Mouse (Mus musculus): ENCODE data around the gene Pla2g15. TPM values are rescaled to one million over a fixed set of nuclear protein-coding genes. Genes with fewer than 3 reads are reported as not detected.

Gene Pla2g15
- 6.0 TPM for total RNA-seq (2023)

DNA sequence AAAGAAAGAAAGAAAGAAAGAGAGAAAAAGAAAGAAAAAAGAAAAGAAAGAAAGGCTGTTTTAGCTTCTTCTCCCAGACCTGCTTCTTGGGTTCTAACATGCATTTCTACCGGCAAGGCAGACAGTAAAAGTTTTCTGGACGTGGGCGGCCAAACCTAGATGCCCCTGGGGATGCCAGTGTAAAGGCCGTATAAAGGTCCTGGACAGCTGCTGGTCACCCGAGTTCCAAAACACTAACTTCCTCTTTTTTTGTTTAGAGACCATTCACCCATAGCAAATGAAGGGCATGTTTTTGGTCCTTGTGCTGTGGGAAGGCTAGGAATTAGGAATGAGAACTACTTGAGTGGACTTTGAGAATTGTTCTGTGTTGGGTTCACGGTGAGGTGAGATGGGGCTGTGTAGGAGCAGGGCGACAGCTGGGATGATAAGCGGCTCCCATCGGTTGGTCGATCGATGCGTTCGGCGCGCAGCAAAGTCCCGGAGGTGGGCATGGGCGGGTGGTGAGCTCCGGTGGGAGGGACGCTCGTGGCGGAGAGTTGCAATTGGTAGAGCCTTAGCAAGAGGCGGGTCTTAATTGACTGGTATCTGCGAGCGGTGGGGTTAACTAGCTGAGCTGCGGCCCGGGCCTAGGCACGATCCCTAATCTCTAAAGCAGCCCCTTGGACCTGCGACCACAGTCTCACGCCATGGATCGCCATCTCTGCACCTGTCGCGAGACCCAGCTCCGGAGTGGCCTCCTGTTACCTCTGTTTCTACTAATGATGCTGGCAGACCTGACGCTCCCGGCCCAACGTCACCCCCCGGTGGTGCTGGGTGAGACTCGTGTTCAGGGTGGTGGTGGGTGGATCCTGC lies at the start of gene Pla2g15:
Gene Pla2g15 (plus strand): TSS at position 599 of the 852 bp plus-strand sequence.

DNA sequence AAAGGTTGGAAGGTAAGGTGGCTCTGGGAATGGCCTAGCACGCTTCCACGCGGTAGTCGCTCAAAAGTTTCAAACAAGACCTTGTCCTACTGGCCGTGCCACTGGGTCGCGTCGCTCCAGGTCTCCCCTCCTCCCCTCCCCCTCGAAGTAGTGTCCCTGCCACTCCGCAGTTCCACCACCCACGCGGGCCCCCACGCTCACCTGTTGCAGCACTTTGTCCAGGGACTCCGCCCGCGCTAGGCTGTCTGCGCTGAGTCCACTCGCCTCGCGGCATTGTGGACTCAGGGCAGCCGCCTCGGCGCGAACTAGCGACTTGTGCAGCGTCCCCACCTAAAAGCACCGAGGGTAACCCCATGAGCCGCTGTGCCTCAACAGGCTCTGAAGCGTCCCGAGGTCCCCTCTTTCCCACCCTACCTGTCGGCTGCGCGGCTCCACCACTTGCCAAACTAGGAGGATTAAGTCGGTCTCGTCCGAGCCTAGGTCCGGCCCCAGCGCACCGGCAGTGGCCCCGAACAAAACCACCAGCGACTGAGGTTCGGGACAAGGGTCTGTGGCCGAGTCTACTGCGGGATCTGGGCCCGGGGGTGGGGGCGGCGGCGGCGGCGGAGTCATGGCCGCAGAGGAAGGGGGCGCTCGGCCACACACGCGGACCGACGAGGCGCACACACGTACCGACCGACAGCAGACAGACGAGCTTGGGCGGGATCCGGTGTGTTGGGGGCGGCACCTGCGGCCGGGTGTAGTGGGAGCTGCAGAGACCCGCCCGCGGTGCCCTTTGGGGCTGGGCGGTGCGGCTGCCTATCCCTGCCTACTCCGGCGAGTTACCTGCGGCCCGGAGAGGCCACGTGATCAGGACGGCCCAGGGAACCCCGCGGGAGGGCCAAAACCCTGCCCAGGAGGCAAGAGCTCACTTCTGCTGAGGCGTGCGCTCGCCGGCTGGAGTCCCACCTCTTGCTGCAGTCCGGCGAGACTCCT lies 13.8 kb upstream of the Pla2g15 start, which contains the start of gene Esrp2:
Gene Esrp2 (minus strand): TSS at position 819 of the 975 bp plus-strand sequence.

GRCm38 (mm10) chr8:106168356-106169016 lies 18.3 kb downstream of the Pla2g15 start, which contains the start of gene Slc7a6:
Slc7a6 (plus strand) TSS chr8:106168857.

DNA sequence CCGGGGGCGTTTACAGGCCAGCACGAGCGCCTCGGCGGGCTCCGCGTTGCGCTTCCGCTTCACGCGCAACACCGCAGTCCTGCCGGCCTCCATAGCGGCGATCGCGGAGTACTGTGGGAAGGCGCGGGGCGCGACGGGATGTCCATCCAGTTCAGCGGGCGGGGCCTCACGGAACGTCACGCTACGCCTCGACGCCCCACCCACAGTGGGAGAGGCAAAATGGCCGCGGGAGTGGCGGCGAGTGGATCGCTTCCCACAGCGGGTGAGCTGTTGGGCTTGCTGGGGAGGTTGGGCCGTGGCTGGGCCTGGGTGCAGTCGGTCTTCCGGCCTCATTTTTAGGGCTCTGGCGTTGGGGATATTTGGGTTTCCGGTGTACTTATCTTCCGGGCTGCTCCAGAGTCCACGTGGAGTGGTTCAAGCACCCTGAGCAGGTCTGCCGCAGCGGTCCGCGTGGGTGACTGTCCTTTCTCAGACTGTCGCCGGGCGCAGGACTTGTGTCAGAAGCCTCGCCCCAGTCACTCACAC lies 60.7 kb downstream of the Pla2g15 start, which contains the start of the genes Slc7a6os and Prmt7:
Gene Slc7a6os (minus strand): TSS at position 115 of the 525 bp plus-strand sequence.
Gene Prmt7 (plus strand): TSS at position 116 of the 525 bp plus-strand sequence.

Other genes with a start within 250 kb of the Pla2g15 start
- 20.7 TPM for gene Pskh1, start 250.0 kb upstream of the Pla2g15 start, total RNA-seq (2023)
- 3.0 TPM for gene Ctrl, start 216.5 kb upstream of the Pla2g15 start, total RNA-seq (2023)
- gene Psmb10, start 212.0 kb upstream of the Pla2g15 start, total RNA-seq (2023): 130 TPM
- not detected for gene Lcat, start 207.0 kb upstream of the Pla2g15 start, total RNA-seq (2023)
- gene Slc12a4, start 184.3 kb upstream of the Pla2g15 start, total RNA-seq (2023): 14.6 TPM
- gene Dpep3, start 171.0 kb upstream of the Pla2g15 start, total RNA-seq (2023): not detected
- 10.1 TPM for gene Dus2, start 159.1 kb upstream of the Pla2g15 start, total RNA-seq (2023)
- not detected for gene Dpep2nb, start 144.4 kb upstream of the Pla2g15 start, total RNA-seq (2023)
- gene Ddx28, start 138.5 kb upstream of the Pla2g15 start, total RNA-seq (2023): 5.2 TPM
- gene Nfatc3, start 91.6 kb upstream of the Pla2g15 start, total RNA-seq (2023): 198 TPM
- 1.0 TPM for gene Esrp2, start 13.4 kb upstream of the Pla2g15 start, total RNA-seq (2023)
- gene Slc7a6, start 18.5 kb downstream of the Pla2g15 start, total RNA-seq (2023): 49.9 TPM
- 66.5 TPM for gene Slc7a6os, start 60.5 kb downstream of the Pla2g15 start, total RNA-seq (2023)
- gene Prmt7, start 60.5 kb downstream of the Pla2g15 start, total RNA-seq (2023): 26.6 TPM
- gene Smpd3, start 187.6 kb downstream of the Pla2g15 start, total RNA-seq (2023): 0.41 TPM